Mouse (Mus musculus) layer of hippocampus, adult 18-20 months (tissue): ENCODE results near the gene Nxn. TPM values are rescaled to one million over a fixed set of nuclear protein-coding genes. Genes with fewer than 3 reads are reported as not detected.

Source experiments
- DNase-seq, 2 experiments: peaks; one replicate each; pipeline ENCODE4 v3.0.0; 2022; ENCODE audit warnings: low spot score in 2 of 2
- total RNA-seq, 2 experiments: library from RNA; stranded (reverse); gene quantifications; 2 replicates each; pipeline ENCODE4 v1.2.3; 2021

The Nxn gene
- total RNA-seq, 2 experiments from 2014 or later = 10.1 to 12.4 TPM

DNA sequence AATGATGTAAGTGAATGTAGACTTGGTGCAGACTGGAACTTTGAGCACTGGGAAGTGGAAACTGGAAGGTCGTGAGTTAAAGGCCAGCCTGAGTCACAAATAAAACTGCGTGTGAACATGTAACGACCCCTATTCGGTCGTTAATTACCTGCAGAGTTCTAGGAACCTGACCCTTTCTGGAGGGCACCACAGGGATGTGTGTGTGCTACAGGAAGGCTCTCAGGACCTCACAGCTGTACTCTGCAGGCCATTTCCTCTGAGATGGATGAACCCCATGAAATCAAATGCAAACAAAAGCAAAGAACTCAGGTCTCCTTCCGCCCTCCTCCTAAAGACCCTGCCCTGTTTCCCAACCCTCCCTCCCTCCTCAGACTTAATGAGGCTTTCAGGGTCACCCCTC is 89.9 kb downstream of the Nxn start:
- DNase-seq = no peak

DNA sequence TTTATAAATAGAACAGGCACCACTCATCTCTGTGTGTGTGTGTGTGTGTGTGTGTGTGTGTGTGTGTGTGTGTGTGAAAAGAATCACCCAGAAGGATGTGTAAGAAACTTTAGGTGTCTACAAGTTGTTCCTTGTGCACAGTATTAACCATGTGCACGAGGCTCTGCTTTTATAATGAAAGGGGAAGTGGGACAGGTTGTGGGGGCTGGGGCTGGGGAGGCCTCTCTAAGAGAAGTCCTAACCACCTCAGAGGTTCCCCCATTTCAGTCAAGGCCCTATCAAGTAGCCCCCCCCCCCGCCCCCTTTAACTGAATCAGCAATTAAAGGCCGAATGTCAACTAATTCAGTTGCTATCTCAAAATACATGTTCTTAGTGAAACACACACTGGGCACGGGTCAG is 92.2 kb downstream of the Nxn start:
- DNase-seq = no peak

DNA sequence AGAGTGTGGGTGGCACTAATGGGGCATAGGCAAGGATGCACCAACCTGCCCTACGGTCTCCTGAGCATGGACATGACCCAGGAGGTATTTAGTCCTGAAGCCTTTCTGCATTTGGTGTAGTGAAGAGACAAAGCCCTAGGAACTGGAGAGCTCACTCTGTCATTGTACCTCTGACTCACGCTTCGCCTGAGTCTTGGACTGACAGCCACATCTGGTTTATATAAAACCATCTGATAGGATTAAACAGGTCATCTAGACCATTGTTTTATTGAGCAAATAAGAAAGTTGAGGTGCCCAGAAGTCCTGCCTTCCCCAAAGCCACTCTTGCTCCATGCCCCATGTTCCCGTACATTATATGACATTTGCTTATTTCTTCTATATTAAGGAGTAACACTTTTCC is 93.4 kb downstream of the Nxn start:
- no peak for DNase-seq

DNA sequence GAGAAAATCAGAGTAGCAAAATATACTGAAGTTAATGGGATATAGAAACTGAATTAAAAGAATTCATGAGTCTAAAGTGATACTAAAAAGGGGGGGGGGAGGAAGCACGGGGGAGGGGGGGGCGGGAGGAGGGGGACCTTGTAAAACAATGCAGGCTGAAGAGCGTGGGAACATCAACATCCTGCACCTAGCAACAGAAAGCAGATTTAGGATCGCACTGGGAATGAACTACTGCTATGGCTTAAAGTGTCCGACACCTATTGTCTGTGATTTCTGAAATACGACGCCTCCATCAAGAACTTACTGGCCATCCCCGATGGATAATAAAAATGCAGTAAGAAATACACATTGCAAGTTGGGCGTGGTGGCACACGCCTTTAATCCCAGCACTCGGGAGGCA is 95.6 kb downstream of the Nxn start:
- DNase-seq = no peak

DNA sequence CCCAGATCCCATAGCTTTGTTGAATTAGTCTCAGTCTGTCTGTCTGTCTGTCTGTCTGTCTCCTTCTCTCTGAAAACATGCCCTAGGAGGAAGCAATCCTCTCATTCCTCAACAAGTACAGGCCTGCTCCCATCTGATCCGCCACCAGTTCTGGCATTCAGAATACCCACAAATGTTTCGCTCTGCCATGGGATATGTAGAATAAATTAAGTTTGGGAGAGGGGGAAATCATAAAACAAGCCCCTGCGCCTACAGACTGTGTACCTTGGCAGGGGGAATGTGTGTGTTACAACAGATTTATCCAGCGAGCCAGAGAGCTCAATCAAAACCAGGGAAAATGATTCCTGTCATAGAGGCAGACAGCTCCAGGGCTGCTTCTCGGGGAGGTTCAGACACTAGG is 98.1 kb downstream of the Nxn start:
- no peak for DNase-seq

DNA sequence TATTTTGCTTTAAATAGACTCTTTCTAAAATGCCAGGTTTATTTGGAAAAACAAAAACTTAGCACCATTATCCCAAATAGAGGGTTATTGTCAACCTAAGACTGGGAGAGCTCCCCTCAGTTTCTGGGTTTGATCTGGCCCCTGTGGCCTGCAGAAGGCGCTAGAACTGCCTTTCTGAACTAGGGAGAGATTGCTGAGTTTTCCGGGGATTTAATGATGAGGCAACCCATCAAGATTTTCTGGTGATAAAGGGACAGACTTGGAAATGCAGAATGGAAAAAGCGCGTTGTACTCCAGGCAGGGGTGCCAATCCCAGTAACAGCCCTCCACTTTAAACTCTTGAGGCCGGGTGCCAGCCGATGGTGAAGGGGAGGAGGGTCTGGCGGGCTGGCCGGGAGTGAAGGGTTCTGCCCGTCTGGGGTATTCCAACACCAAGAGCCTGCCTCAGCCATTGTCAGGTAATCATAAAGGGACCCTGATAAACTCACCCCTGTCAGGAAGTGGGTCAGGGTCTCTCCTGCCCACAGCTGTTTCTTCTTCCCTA is 100.4 kb downstream of the Nxn start:
- DNase-seq = no peak

DNA sequence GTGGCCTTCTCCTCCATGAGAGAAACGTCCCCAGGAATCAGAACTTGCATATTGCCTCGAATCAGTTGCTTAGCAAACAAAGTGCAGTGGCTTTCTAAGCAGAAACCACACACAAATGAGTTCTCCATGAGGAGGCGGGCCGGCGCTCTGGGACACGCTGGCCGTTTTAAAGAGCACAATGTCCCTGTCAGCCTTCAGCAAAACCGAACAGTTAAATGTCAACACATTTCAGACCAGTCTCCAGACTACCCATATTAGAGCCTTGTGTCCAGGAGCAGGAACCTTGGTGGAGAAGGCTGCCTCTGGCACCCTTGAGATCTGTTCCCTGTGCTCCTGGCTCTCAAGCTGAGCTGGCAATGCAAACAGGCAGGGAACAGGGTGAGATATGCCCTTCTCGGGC is 101.7 kb downstream of the Nxn start:
- no peak for DNase-seq

DNA sequence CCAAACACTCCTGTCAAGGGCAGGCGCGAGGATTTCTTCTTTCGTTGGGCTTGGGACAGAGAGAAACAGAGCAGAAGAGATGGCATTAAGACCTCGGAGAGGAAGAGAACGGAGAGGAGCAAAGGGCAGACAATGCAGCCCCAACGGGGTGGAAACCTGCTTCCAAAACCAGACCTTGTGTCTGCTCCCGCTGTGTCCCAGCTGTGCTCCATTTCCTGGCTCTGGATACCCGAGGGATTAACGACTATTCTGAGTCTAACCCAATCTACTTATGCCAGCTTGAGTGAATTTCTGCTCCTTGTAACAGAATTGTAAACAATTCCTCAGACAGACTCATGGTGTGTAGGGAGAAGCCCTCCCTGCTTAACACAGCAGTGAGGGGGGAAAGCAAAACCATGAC is 104.1 kb downstream of the Nxn start:
- no peak for DNase-seq

DNA sequence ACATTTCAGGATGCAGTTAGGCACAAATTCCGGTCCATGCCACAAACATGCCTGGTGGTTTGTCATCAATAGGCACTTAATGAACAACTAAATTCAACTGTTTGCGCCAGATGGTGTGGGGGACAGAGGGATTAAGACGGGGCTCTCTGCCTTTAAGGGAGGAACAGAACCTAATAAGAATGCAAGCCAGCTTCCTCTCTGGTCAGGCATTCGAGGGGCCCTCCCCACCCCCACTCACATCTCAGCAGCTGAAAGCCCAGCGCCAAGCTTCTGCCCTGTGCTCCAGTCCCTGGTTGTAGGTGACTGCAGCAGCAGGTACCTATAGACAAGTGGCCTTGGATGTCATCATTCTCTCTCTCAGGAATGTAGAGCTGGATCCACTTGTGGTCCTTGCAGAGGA is 104.9 kb downstream of the Nxn start:
- DNase-seq = no peak

DNA sequence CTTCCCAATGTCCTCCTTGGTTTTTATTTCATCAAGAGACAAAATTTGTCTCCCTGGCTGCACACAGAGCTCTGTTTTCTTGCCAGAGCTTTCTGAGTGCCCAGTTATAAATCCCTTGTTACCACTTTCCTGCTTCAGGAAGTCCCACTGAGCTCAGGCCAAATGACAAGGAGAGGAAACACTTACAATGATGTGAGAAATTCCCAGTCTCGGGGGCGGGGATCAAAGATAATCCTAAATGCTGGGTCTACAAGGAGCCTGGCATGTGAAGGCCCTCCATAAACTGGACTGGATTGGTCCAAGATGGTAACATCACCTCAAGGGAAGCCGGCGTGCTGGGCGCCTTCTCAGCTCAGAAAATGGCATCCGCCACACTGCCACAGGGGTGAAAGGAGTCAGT is 106.1 kb downstream of the Nxn start:
- no peak for DNase-seq

DNA sequence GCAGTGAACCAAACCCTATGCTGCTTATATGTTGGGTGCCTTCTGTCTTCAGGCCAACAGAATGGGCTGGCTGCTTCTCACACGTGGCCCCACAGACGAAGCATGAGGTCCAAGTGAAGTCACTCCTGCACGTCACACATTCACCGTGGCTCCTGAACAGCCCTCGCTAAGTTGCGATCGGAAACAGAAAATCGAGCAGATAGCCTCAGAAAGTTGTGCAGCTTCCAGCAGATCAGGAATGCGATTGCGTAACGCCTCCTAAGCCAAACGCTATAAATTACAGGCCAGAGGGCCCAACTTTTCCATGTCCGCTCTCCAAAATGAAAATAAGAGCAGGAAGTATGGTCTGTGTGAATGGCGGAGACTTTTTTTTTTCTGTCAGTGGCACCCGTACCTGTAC is 106.5 kb downstream of the Nxn start:
- DNase-seq = no peak

DNA sequence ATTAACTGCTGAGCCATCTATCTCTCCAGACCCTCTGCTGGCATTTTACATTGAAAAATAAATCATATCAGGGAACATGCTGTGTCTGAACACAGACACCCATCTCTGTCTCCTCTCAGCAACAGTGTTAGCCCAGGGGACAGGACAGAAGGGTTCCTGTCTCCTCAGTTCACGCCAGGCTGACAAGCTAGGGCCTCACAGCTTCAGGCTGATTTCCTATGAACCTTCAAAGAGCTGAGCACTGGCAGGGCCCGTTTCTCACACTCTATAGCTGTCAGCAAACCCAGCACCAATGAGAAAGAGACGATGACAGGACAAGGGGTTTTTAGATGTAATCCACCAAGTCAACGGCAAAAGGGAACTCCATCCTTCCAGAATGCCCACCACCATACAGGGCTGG is 107.0 kb downstream of the Nxn start:
- DNase-seq = no peak

DNA sequence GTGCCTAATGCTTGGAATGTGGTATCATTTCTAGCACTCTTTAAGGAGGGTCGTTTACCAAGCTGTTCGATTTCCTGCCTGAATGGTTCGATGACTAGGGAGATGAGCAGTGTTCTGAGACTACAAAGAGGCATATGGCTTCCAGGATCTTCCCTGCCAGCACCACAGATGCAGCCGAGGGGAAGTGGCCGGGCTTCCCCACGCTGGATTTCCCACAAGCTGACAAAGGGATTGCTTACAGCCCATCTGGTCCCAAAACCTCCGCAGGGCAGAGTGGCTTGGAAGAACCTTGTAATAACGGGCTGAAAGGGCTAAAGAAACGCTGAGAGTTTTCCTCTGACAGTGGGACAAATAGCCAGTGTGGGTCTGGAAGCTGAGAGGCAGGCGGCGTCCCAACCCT is 108.6 kb downstream of the Nxn start:
- peak; percentile 60 to 67 for DNase-seq

DNA sequence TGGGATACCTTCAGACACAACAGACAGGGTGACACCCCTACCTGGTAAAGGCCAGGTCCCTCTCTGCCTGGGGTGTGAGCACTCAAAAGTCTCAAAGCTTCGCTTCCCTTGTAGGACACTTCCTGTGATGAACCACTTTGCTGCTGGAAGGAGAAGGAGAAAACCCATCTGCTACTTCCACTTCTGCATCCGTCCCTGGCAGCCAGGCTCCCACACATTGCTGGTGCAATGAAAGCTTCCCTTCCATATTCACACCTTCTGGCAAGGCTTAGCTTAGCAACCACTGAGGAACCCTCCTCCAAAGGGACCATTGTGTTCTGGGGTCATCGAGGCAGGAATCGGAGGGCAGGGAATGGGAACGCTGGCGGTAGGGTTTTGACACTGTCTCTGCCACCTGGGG is 110.3 kb downstream of the Nxn start:
- peak in 1 of 2 experiments; percentile 20 for DNase-seq

DNA sequence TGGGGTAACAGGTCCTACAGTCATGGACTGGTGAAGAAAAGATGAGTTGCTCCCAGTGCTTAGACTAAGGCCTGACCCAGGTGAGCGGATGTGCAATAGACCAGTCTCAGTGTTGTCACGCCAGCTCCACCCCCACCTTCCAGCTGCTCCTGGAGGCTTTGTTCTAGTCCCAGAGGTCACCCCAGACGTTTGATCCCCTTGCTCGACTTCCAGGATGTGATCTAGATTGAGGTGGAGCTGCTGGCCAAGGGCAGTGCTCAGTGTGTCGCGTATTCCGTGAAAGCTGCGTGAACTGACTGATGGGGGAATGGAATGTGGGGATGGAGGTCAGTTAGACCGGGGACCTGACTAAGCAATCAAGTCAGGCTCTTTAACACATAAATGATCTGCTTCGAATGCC is 111.6 kb downstream of the Nxn start:
- no peak for DNase-seq

DNA sequence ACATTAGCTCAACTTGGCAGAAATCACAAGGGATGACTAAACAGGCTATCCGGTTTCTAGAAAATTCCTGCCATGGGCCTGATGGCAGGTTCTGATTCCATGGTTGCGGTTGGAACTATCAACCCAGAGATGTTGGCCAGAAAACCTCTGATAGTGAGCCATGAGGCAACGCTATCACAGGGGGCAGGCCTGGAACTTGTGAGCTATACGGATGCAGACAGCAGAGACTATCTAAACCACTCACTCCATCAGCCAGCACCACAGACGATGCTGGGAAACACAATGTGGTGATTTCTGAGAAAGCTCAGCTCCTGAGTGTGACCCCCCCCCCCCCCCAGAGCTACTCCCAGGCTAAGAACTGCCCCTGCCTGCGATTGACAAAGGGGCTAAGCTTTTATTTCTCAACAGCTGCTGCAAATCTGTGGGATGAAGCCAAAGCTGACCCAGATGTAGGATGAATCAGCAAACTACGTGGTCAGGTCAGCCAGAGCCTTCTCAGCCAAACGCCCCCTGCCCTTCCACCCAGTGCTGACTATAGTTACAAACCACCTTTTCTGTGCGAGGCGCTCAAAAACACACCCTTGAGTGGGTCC is 112.3 kb downstream of the Nxn start:
- DNase-seq = no peak

DNA sequence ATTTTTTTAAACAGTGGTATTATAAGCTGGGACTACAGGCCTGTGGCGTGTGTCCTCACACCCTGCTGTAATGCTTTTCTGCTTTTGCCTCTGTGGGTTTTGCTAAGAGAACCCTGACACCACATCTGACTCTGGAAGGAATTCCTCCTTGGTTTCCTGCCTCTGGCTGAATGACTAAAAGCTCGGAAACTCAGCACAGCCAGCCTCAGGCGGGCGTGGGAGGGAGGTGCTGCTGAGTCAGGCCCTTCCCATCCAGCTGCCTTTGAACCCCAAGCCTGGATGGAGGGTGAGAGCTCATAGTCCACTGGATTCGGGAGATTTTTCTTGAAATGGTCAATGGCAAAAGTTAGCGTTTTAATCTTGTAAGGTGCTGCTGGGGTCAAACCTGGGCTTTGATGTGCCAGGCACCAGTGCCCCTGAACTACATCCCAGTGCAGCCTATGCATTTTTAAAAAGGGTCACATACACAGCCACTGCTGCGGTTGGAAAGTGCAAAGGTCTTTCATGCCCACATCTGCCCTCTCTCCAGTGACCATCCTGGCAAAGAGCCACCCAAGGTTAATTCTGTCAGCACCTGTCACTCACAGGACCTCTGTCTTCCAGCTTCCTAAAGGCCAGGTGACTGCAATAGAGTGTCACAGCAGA is 113.4 kb downstream of the Nxn start:
- DNase-seq = no peak

DNA sequence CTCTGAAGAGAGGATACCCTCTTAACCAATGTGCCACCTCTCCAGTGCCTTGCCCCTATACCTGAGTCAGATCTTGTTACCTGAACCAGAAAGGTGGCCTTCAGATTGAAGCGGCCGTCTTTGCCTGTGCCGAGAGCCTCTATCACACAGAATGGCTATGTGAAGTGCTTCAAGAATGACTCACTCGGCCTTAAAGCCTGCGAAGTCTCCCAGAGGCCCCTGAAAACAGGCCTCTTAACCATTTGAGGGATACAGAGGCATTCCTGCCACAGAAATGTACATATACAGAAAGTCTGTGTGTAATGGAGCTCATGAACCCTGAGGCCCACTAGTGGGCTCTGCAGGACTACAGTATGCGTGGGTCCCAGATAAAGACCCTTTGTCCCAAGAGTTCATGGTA is 115.1 kb downstream of the Nxn start:
- no peak for DNase-seq

DNA sequence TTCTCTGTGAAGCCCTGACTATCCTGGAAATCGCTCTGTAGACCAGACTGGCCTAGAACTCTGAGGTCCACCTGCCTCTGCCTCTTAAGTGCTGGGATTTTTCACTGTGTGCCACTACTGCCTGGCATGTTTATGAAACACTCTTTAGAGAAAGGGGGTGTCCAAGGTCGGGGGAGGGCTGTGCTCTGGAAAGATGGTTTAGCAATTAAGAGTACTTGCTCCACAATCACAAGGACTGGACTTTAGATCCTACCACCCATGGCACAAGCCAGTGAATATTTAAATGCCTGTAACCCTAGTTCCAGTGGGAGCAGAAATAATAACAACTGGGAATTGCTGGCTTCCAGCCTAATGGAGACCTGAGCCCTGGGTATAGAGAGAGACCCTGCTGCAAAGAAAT is 119.0 kb downstream of the Nxn start:
- DNase-seq = no peak

DNA sequence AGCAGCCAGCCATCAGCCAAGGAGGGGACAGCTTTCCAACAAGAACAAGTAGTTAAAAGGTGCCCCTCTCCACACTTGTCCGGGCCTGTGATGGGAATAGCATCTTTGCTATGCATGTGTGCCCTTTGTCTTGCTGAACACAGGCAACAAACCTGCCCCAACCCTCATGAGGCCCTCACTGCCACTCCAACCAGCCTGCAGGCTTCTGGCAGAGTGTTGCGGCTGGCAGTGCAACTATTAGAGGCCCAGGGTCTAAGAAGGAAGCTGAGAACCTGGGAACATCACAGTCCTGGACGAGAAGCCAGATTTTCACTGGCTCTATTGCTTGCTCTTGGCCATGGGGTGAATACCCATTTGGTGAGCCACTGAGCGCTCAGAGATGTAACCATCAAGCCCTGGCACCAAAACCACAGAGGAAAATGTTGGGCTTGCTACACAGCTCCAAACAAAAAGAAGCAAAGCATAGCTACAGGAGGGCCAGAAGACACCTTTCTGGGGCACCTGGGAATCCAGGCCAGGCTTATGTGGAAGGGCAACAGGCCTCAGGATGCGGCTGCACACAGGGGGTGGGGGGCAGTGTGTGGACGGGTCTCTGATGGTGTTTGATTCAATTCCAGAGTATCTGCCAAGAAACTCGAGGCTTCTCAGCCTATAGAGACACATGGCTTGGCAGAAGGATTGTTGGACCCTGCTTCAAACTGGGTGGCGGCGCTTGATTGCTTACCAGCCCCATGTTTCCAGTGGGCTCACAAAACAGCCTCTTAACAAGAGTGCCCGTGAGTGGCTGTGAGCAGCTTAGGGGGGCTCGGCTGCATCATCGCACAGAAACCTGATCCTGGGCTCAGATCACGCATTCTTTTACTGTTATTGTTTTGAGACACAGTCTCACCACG is 119.7 kb downstream of the Nxn start:
- no peak for DNase-seq

DNA sequence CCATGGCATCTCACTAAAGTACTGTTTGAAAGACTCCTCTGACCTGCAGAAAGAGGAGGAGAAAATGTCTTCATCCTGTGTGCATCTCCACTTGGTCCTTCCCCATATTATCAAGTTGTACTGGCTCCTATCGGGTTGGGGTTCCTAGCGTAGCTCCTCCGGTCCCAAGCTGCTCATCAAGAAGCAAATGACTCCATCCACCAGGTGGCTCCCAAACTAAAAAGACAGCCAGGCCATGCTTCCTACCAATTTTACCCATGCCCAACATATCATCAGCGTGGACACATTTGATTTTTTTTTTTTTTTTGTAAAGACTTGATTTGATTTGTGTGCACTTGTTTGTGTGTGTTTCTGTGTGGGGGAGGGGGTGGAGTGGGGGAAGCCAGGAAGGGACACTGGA is 126.5 kb downstream of the Nxn start:
- DNase-seq = no peak

DNA sequence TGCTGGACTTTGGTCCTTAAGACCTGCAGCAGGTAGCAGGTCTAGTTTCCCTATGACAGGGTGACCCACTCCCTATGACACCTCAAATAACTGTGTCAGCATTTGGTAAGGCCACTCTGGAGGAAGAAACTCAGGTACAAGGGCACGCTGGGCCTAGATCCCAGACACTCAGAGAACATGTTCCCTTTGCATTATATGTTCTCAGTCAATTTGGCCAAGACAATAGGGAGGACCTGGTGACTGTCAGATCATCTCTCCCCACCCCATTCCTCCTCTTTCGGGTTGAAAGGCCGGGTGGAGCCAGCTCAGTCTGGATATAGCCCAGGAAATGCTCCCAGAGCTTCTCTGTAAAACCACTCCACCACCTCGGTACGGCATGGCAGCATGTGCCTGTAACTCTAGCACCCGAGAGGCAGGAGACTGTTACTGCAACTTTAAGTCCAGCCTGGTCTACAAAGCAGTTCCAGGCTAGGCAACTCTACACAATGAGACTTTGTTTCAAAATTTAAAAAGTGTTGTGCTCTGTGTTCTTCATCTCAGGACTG is 130.3 kb downstream of the Nxn start:
- DNase-seq = no peak
